Mouse (Mus musculus) liver, postnatal 0 days (tissue): ENCODE measurements around the gene Mgat4d. TPM values are rescaled to one million over a fixed set of nuclear protein-coding genes. Genes with fewer than 3 reads are reported as not detected.
A peak's percentile ranks its signal among the peaks of the same experiment; 100 is the strongest.

Experiments used
- ATAC-seq: fragments of 200-750 bp; cut with Nextera tagmentation; 2 replicates; pipeline ENCODE4 v1.8.0; 2017; ENCODE audit warnings: mild to moderate bottlenecking, moderate library complexity
- DNase-seq: peaks from one replicate; pipeline ENCODE4 v3.0.0-alpha.2; 2016
- H3K27ac ChIP-seq: fragments of 300-500 bp; sonication (generic); 2 replicates; pipeline ENCODE4 v1.5.1; 2014; ENCODE audit warnings: antibody characterized with exemption, moderate library complexity, mild to moderate bottlenecking, low read depth
- H3K27me3 ChIP-seq: fragments of 300-500 bp; sonication (generic); 2 replicates; pipeline ENCODE4 v1.6.1; 2014; ENCODE audit warnings: low read length, control low read depth, mixed read lengths; ENCODE audit not compliant: insufficient read depth
- H3K36me3 ChIP-seq: fragments of 300-500 bp; sonication (generic); replicated peaks from 2 replicates; pipeline ENCODE4 v1.6.1; 2014; ENCODE audit warnings: mild to moderate bottlenecking, control low read depth, low read length, moderate library complexity, mixed read lengths; ENCODE audit not compliant: insufficient read depth
- H3K4me1 ChIP-seq: fragments of 300-500 bp; sonication (generic); 2 replicates; pipeline ENCODE4 v1.6.1; 2014; ENCODE audit warnings: antibody characterized with exemption, mild to moderate bottlenecking, control low read depth; ENCODE audit not compliant: insufficient read depth
- H3K4me2 ChIP-seq: fragments of 300-500 bp; sonication (generic); 2 replicates; pipeline ENCODE4 v1.6.1; 2014; ENCODE audit warnings: low read depth, mild to moderate bottlenecking, low read length, moderate library complexity, mixed read lengths
- H3K4me3 ChIP-seq: fragments of 300-500 bp; sonication (generic); 2 replicates; pipeline ENCODE4 v1.5.1; 2014; ENCODE audit warnings: low read depth, low read length
- H3K9ac ChIP-seq: fragments of 300-500 bp; sonication (generic); replicated peaks from 2 replicates; pipeline ENCODE4 v1.6.1; 2014; ENCODE audit warnings: mild to moderate bottlenecking, moderate library complexity
- H3K9me3 ChIP-seq: fragments of 300-500 bp; sonication (generic); 2 replicates; pipeline ENCODE4 v1.6.1; 2016; ENCODE audit warnings: mild to moderate bottlenecking, control low read depth, low read length, mixed read lengths
- CTCF ChIP-seq: sonication (generic); IDR thresholded peaks from 2 replicates; pipeline ENCODE4 v1.5.1; 2016; ENCODE audit warnings: antibody characterized with exemption, low read depth
- EP300 ChIP-seq: IDR thresholded peaks from 2 replicates; pipeline ENCODE4 v1.6.1; 2016; ENCODE audit warnings: antibody characterized with exemption, low read depth, mild to moderate bottlenecking
- WGBS: fragments of 180-500 bp; shearing (Covaris S2); extraction: QIAGEN DNeasy Blood & Tissue Kit; methylation state at CpG from one replicate; pipeline ENCODE4 v1.1.7; 2014; ENCODE audit not compliant: insufficient replicate concordance; 5-methylcytosine and 5-hydroxymethylcytosine counted together
- polyA plus RNA-seq: library from polyadenylated mRNA; unstranded; fragments of >200 nt; fragmentation: Nextera tagmentation; extraction: Ambion mirVana; gene quantifications from 2 replicates; pipeline ENCODE4 v1.2.1, GENCODE M21; 2015

Mgat4d gene
- polyA plus RNA-seq, 1 experiment from 2014 or later, result not detected

- Histone ChIP-seq H3K9ac (no peak overlapping the region), H3K4me2 (no peak overlapping the region), H3K4me3 (no peak overlapping the region), H3K36me3 (no peaks in the 10 kb centered on the region), H3K9me3 (no peaks in the 10 kb centered on the region), H3K4me1 (no peaks in the 10 kb centered on the region), H3K27me3 (no peaks in the 10 kb centered on the region), H3K27ac (no peak overlapping the region)
- TF ChIP-seq EP300 (no peak), CTCF (no peak)
- WGBS, result 79% methylated on average over 3 of the region's 3 CpGs
- DNase-seq, result no peak
- no peak for ATAC-seq
These were observed 6.2 kb upstream of the Mgat4d start for GRCm38 (mm10) chr8:83342076-83342475.

GRCm38 (mm10) chr8:83342693-83343092 is 5.6 kb upstream of the Mgat4d start:
- H3K27me3 ChIP-seq, result no peaks in the 10 kb centered on the region
- H3K27ac ChIP-seq, result no peak overlapping the region
- no peak for DNase-seq
- H3K4me1 ChIP-seq, result no peaks in the 10 kb centered on the region
- H3K9me3 ChIP-seq, result no peaks in the 10 kb centered on the region
- H3K36me3 ChIP-seq, result no peaks in the 10 kb centered on the region
- H3K4me2 ChIP-seq, result no peak overlapping the region
- H3K4me3 ChIP-seq, result no peak overlapping the region
- TF ChIP-seq EP300 (no peak), CTCF (peak; percentile 52)
- H3K9ac ChIP-seq, result no peak overlapping the region
- no peak for ATAC-seq

- 74% methylated on average over 2 of the region's 2 CpGs for WGBS
- Histone ChIP-seq H3K27ac (no peak overlapping the region), H3K27me3 (0 out of 2 replicates have a peak, but pooled peaks cover 2% of the 10 kb centered on the region), H3K36me3 (no peaks in the 10 kb centered on the region), H3K9me3 (no peaks in the 10 kb centered on the region), H3K4me2 (no peak overlapping the region), H3K4me3 (no peak overlapping the region), H3K4me1 (no peaks in the 10 kb centered on the region), H3K9ac (no peak overlapping the region)
- DNase-seq (no peak), ATAC-seq (no peak)
- TF ChIP-seq EP300 (no peak), CTCF (no peak)
These were observed 3.0 kb downstream of the Mgat4d start for GRCm38 (mm10) chr8:83351315-83351714.

- TF ChIP-seq EP300 (no peak), CTCF (no peak)
- DNase-seq (no peak), ATAC-seq (no peak)
- Histone ChIP-seq H3K36me3 (no peaks in the 10 kb centered on the region), H3K4me1 (no peaks in the 10 kb centered on the region), H3K4me3 (no peak overlapping the region), H3K9me3 (no peaks in the 10 kb centered on the region), H3K9ac (no peak overlapping the region), H3K27me3 (no peaks in the 10 kb centered on the region), H3K4me2 (no peak overlapping the region), H3K27ac (no peak overlapping the region)
- WGBS, result 72% methylated on average over 7 of the region's 7 CpGs
These were observed 15.0 kb downstream of the Mgat4d start for GRCm38 (mm10) chr8:83363156-83363769.

- no peak for DNase-seq
- Histone ChIP-seq H3K27ac (no peak overlapping the region), H3K27me3 (no peaks in the 10 kb centered on the region), H3K4me3 (no peak overlapping the region), H3K9me3 (no peaks in the 10 kb centered on the region), H3K4me2 (no peak overlapping the region), H3K36me3 (no peaks in the 10 kb centered on the region), H3K9ac (no peak overlapping the region), H3K4me1 (no peaks in the 10 kb centered on the region)
- TF ChIP-seq CTCF (no peak), EP300 (no peak)
- ATAC-seq, result no peak
These were observed 29.0 kb downstream of the Mgat4d start for GRCm38 (mm10) chr8:83377231-83377630.

GRCm38 (mm10) chr8:83380141-83380540 is 31.9 kb downstream of the Mgat4d start:
- TF ChIP-seq CTCF, result no peak
- TF ChIP-seq EP300, result no peak
- no peak for ATAC-seq
- no peak for DNase-seq
- WGBS, result 46% methylated on average over 4 of the region's 4 CpGs
- H3K9ac ChIP-seq, result no peak overlapping the region
- no peaks in the 10 kb centered on the region for H3K9me3 ChIP-seq
- no peak overlapping the region for H3K4me3 ChIP-seq
- no peaks in the 10 kb centered on the region for H3K36me3 ChIP-seq
- no peaks in the 10 kb centered on the region for H3K4me1 ChIP-seq
- no peaks in the 10 kb centered on the region for H3K27me3 ChIP-seq
- H3K4me2 ChIP-seq, result no peak overlapping the region
- H3K27ac ChIP-seq, result no peak overlapping the region

- Histone ChIP-seq H3K9ac (no peak overlapping the region), H3K27me3 (no peaks in the 10 kb centered on the region), H3K9me3 (no peaks in the 10 kb centered on the region), H3K36me3 (no peaks in the 10 kb centered on the region), H3K4me2 (no peak overlapping the region), H3K4me3 (no peak overlapping the region), H3K4me1 (no peaks in the 10 kb centered on the region), H3K27ac (no peak overlapping the region)
- TF ChIP-seq EP300, result no peak
- DNase-seq (no peak), ATAC-seq (no peak)
- WGBS, result 70% methylated on average over 2 of the region's 2 CpGs
These were observed 32.7 kb downstream of the Mgat4d start for GRCm38 (mm10) chr8:83381016-83381415.
